Mouse (Mus musculus) lung, postnatal 0 days (tissue): ENCODE data around the gene Hnrnpll. TPM values are rescaled to one million over a fixed set of nuclear protein-coding genes. Genes with fewer than 3 reads are reported as not detected.
A peak's percentile ranks its signal among the peaks of the same experiment; 100 is the strongest.
"Not testable (repeated sequence)": the region's sequence is repeated elsewhere in the genome, so short reads cannot be mapped to it uniquely, and the experiment has no call there.

Source experiments
- ATAC-seq: fragments of 200-750 bp; cut with Nextera tagmentation; 2 replicates; pipeline ENCODE4 v1.8.0; 2017; ENCODE audit warnings: moderate library complexity
- DNase-seq: peaks from one replicate; pipeline ENCODE4 v3.0.0-alpha.2; 2016; ENCODE audit warnings: low spot score
- H3K27ac ChIP-seq: fragments of 300-500 bp; sonication (generic); 2 replicates; pipeline ENCODE4 v1.5.1; 2014; ENCODE audit warnings: antibody characterized with exemption, mild to moderate bottlenecking, low read length, mixed read lengths
- H3K27me3 ChIP-seq: fragments of 300-500 bp; sonication (generic); replicated peaks from 2 replicates; pipeline ENCODE4 v1.6.1; 2014; ENCODE audit warnings: low read length, mixed read lengths; ENCODE audit not compliant: insufficient read depth
- H3K36me3 ChIP-seq: fragments of 300-500 bp; sonication (generic); 2 replicates; pipeline ENCODE4 v1.6.1; 2014; ENCODE audit warnings: low read length, mixed read lengths; ENCODE audit not compliant: insufficient read depth
- H3K4me1 ChIP-seq: fragments of 300-500 bp; sonication (generic); 2 replicates; pipeline ENCODE4 v1.6.1; 2014; ENCODE audit warnings: antibody characterized with exemption, low read depth, low read length, mixed read lengths; ENCODE audit not compliant: insufficient read depth
- H3K4me2 ChIP-seq: fragments of 300-500 bp; sonication (generic); replicated peaks from 2 replicates; pipeline ENCODE4 v1.6.1; 2014; ENCODE audit warnings: low read depth, mild to moderate bottlenecking, low read length, moderate library complexity, mixed read lengths
- H3K4me3 ChIP-seq: fragments of 300-500 bp; sonication (generic); 2 replicates; pipeline ENCODE4 v1.5.1; 2014; ENCODE audit warnings: low read depth, low read length
- H3K9ac ChIP-seq: fragments of 300-500 bp; sonication (generic); replicated peaks from 2 replicates; pipeline ENCODE4 v1.6.1; 2014; ENCODE audit warnings: low read depth, mild to moderate bottlenecking
- H3K9me3 ChIP-seq: fragments of 300-500 bp; sonication (generic); 2 replicates; pipeline ENCODE4 v1.6.1; 2016; ENCODE audit warnings: low read length, mixed read lengths
- CTCF ChIP-seq: IDR thresholded peaks from 2 replicates; pipeline ENCODE4 v1.5.1; 2016; ENCODE audit warnings: antibody characterized with exemption, mild to moderate bottlenecking
- EP300 ChIP-seq: IDR thresholded peaks from 2 replicates; pipeline ENCODE4 v1.6.1; 2016; ENCODE audit warnings: antibody characterized with exemption, mild to moderate bottlenecking, control low read depth
- WGBS: fragments of 180-500 bp; shearing (Covaris S2); extraction: QIAGEN DNeasy Blood & Tissue Kit; methylation state at CpG from one replicate; pipeline ENCODE4 v1.1.7; 2014; 5-methylcytosine and 5-hydroxymethylcytosine counted together
- polyA plus RNA-seq: library from polyadenylated mRNA; unstranded; fragments of >200 nt; fragmentation: Nextera tagmentation; extraction: Ambion mirVana; gene quantifications from 2 replicates; pipeline ENCODE4 v1.2.1, GENCODE M21; 2015

The Hnrnpll gene
- polyA plus RNA-seq, 1 experiment from 2014 or later = 30.2 TPM

DNA sequence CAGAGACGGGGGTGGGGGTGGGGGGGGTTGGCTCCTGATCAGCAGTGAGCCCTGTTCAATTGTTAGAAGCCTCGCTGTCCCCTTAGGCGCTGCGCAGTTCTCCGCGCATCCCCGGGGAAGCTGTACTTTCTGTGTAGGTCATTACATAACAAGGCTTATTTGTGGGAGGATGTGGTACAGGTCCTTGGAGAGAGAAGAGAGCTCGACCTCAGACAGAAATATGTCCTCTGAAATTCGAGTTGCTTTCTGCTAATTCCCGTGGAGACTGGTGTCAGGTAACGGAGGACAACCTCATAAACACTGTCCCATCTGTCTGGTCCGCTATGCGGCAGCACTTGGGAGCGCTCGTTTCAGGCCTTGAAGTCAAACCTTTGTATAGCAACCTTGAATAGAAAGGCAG lies 52.2 kb downstream of the Hnrnpll start:
- DNase-seq (no peak), ATAC-seq (no peak)
- H3K4me1 ChIP-seq = no peaks in the 10 kb centered on the region

DNA sequence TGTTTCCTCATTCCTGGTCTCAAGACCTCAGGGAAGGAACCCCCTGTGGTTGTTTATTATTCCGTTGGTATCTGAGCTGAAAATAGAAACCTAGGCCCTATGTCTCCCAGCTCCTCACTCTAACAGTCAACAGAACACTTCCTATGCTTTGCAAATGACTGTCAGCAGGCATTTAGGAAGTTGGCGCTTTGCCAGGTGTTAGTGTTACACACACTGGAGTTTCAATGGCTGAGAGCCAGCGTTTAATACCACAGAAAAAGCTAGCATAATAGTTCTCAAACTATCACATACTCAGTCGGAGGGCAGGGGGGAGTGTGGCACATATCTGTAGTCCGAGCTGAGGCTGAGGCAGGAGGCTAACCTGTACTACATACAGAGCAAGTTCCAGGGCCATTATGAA lies 53.3 kb downstream of the Hnrnpll start:
- Histone ChIP-seq H3K36me3 (no peaks in the 10 kb centered on the region), H3K4me2 (0 out of 2 replicates have a peak overlapping the region, but pooled peaks have one; percentile 22), H3K9me3 (no peaks in the 10 kb centered on the region), H3K27me3 (no peaks in the 10 kb centered on the region), H3K4me3 (no peak overlapping the region), H3K9ac (no peak overlapping the region), H3K4me1 (no peaks in the 10 kb centered on the region), H3K27ac (peak overlapping the region; percentile 32; the same call in 1 of the 2 replicates)
- TF ChIP-seq EP300 = peak; percentile 35; the same call in 1 of the 2 replicates
- TF ChIP-seq CTCF = no peak
- WGBS = 13% methylated on average over 5 of the region's 5 CpGs
- DNase-seq = peak; percentile 91
- ATAC-seq = peak; percentile 81

More for the DNA sequence above, 52.2 kb downstream of the Hnrnpll start:
- H3K27me3 ChIP-seq = no peaks in the 10 kb centered on the region
- no peak overlapping the region for H3K4me2 ChIP-seq
- H3K36me3 ChIP-seq = no peaks in the 10 kb centered on the region
- H3K9ac ChIP-seq = no peak overlapping the region
- H3K9me3 ChIP-seq = no peaks in the 10 kb centered on the region
- 49% methylated on average over 15 of the region's 15 CpGs for WGBS
- H3K27ac ChIP-seq = no peak overlapping the region
- no peak for TF ChIP-seq CTCF
- no peak for TF ChIP-seq EP300
- H3K4me3 ChIP-seq = no peak overlapping the region

DNA sequence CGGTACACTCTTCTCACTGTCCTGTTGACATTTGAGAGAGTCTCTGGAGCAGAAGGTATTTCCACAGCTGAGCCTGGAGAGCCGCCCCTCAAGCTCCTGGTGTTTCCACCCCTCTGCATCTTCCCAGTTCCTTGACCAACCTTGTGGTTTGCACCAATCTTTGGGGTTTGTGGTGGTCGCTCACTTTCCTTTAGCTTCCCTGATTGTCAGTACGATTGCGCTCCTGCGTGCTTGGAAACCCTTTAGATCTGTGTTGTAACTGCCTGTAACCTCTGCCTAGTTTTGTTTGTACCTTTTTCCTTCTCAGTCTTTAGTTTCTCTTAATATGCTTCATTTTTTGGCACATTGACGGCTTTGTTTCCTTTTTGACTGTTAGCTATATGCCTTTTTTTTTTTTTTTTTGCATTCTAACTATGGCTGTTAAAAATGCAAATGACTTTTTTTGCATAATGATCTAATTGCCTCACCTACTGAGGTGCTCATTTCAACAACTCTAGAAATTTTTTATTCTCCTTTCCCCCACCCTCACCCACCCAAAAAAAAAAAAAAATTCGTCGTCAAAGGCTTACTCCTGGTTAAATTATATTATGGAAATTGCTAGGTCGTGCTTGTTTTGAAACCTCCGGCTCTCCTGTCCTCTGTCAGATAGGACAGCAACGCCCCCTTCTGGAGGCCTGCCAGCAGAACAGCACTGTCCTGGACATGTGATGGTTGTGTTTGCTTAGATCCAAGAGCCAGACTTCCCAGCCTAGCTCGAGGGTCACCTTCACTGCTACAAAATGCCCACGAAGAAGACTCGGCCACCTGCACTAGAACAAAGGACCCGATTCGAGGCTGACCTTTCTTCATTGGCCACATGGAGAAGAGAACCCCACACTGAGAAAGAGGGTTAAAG lies 57.5 kb downstream of the Hnrnpll start:
- H3K4me2 ChIP-seq = no peak overlapping the region
- peak; percentile 70 for DNase-seq
- WGBS = 39% methylated on average over 17 of the region's 17 CpGs

DNA sequence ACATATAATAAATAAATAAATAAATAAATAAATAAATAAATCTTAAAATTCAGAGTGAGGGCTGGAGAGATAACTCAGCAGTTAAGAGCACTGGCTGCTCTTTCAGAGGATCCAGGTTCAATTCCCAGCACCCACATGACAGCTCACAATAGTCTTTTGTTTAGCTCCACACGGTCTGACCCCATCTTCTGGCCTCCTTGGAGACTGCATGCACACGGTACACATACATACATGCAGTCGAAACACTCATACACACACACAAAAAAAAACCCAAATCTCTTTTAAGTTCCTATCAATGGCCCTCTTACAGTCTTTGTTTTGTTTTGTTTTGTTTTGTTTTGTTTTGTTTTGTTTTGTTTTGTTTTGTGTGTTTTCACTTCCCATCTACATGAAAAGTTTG lies 58.3 kb downstream of the Hnrnpll start:
- H3K4me3 ChIP-seq, H3K9ac ChIP-seq, DNase-seq, H3K36me3 ChIP-seq, ATAC-seq, H3K4me1 ChIP-seq, H3K9me3 ChIP-seq, H3K27ac ChIP-seq, H3K27me3 ChIP-seq, H3K4me2 ChIP-seq: not testable (repeated sequence)
- 88% methylated on average over 3 of the region's 3 CpGs for WGBS
- TF ChIP-seq CTCF = peak; percentile 16; the same call in 1 of the 2 replicates

More for the DNA sequence above, 57.5 kb downstream of the Hnrnpll start:
- no peaks in the 10 kb centered on the region for H3K9me3 ChIP-seq
- H3K4me1 ChIP-seq = no peaks in the 10 kb centered on the region
- H3K4me3 ChIP-seq = no peak overlapping the region
- no peak for ATAC-seq
- H3K27ac ChIP-seq = no peak overlapping the region
- no peaks in the 10 kb centered on the region for H3K27me3 ChIP-seq
- no peaks in the 10 kb centered on the region for H3K36me3 ChIP-seq
- no peak overlapping the region for H3K9ac ChIP-seq
- TF ChIP-seq CTCF (peak; percentile 67), EP300 (no peak)

DNA sequence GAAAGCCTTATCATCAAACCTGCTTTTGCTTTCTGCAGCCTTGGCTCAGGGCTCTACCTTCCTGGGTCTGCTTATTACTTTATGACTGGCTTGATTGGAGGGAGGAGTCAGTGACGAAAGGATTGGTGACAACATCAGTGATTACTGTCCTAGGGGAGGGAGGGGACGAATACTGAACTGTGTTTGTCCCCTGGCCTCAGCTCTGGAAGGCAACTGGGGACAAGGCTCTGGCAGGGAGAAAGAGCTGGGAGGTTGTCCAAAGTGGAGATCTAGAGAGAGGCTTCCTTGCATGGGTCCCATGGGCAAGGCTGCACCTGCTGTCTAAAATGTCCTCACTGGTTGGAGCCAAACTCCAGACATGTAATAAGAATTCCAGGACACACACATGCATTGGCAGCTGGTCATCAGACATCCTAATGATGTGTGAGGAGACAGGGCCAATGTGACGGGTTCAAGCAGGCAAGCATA lies 59.7 kb downstream of the Hnrnpll start:
- 50% methylated on average over 3 of the region's 3 CpGs for WGBS
- Histone ChIP-seq H3K27me3 (no peaks in the 10 kb centered on the region), H3K4me1 (no peaks in the 10 kb centered on the region), H3K9ac (no peak overlapping the region), H3K36me3 (no peaks in the 10 kb centered on the region), H3K4me2 (no peak overlapping the region), H3K27ac (no peak overlapping the region), H3K4me3 (no peak overlapping the region), H3K9me3 (no peaks in the 10 kb centered on the region)
- peak; percentile 42 for DNase-seq
- TF ChIP-seq EP300 = no peak
- no peak for TF ChIP-seq CTCF
- peak; percentile 74 for ATAC-seq

DNA sequence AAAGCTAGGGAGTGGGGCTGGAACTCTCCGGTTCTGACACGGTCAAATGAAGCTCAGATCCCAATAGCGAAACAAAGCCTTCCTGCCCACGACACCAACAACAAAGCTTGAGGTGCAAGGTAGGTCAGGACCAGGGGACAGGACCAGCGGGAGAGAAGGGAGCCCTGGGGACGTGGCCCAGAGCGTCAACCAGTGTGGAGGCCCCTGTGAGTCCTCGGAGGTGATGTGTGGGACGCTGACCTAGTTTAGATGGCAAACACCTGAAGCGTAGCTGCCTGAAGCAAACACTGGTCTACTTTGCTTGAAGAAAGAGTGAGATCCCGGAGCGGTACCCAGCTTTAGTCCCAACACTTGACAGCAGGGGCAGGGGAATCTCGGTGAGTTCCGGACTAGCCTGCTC lies 62.5 kb downstream of the Hnrnpll start:
- ATAC-seq (no peak), DNase-seq (no peak)
- H3K27me3 ChIP-seq = no peaks in the 10 kb centered on the region
- H3K9me3 ChIP-seq = no peaks in the 10 kb centered on the region
- H3K4me3 ChIP-seq = no peak overlapping the region
- no peak overlapping the region for H3K4me2 ChIP-seq
- WGBS = 89% methylated on average over 14 of the region's 14 CpGs
- no peak overlapping the region for H3K9ac ChIP-seq
- no peak for TF ChIP-seq CTCF
- no peak for TF ChIP-seq EP300
- H3K36me3 ChIP-seq = no peaks in the 10 kb centered on the region
- no peaks in the 10 kb centered on the region for H3K4me1 ChIP-seq
- no peak overlapping the region for H3K27ac ChIP-seq
